Mouse (Mus musculus) spleen, postnatal 4 days (tissue): ENCODE data around the gene Rfesd.

Source experiments
- DNase-seq, 2 experiments: peaks; one replicate each; pipeline ENCODE4 v3.0.0; 2022; ENCODE audit warnings: low spot score in 2 of 2

Gene Rfesd

DNA sequence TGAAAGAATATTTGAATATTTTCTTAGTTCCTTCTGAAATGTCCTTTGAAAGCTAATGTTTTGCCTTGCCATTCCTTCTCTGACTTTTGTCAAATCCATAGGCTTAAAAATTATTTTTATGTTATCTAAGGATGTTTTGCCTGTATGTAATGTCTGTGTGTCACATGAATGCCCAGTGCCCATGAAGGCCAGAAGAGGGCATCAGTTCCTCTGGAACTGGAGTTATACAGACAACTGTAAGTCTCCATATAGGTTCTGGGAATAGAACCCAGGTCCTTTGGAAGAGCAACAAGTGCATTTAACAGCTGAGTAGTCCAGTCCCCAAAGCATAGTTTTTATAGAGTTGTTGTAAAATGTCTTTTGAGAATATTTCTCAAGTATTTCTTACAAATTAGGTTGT is 36.6 kb downstream of the Rfesd start:
- DNase-seq, result no peak

DNA sequence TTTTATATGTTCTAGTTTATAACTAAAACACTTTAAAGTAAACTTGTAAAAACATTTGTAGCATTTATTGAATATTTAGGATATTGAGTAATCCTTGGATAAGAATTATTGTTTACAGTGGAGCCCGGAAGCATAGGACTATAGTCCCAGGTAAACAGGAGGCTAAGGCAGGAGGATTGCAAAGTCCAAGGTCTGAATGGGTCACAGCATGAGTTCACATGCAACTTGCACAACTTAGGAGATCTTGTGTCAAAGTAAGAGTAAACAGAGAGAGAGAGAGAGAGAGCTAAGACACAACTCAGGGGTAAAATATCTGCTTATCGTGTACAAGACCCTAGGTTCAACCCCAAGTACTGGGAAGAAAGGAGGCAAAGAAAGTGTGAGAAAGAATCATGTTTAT is 41.9 kb downstream of the Rfesd start:
- no peak for DNase-seq

DNA sequence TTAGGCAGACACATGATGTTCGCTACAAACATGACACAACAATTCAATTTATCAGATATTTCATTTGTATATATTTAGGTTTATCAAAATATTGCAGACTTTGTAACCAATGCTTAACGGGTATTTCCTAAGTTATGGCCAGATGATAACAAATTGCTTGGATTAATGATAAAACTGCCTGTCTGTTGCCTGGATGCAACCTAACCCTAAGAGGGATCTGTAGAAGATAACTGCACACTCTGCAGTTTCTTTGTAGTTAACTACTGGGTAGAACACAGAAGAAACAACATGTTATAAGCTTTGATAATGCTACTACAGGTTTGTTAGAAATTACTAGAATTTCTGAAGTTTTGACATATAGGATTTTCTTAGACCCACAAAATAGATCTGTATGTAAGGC is 42.3 kb downstream of the Rfesd start:
- no peak for DNase-seq

DNA sequence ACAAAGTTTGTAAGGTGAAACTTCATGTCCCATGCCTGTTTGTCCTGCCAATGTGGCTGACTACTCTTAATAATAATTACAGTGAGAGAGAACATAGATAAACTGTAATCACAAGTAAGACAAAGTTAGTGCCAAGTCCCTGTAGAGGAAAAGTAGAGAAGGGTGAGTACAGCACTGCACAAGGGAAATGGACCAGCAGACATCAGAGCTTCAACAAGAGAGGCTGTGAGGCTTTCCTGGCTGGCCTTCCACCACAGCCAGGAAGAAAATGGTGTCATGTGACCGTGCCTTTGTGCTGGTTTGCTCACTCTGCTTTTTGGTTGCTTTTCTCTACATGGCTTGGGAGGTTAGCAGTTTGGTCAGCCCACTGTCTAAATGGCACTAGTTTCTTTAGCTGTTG is 42.9 kb downstream of the Rfesd start:
- DNase-seq, result no peak

DNA sequence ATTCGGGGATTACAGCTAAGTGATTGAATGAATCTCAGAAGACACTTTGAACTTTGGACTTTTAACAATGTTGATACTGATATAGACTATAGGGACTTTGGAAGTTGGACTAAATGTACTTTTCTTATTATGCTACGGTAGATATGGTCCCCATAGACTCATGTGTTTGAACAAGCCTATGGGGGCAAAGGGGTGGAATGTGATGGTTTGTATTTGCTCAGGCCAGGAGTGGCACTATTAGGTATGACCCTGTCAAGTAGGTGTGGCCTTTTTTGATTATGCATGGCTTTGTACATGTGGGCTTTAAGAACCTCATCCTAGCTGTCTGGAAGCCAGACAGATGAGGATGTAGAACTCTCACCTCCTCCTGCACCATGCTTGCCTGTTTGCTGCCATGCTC is 44.0 kb downstream of the Rfesd start:
- DNase-seq, result no peak

DNA sequence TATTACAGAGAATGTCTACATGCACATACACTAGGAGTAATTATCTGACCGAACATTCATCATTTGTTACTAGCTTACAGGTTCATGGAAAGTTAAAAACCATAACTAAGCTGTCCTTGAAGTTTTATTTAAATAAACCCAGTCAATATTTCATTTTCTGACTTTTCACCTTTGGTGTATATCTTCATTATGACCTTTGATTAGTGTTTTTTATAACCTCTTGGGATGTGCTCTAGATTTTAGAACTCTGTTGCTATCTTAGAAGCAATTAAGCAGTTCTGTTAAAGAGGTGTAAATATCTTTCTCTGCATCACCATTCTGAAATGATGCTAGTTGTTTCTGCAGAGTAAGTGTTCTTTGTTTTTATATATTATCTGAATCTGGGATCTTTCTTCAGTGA is 51.7 kb downstream of the Rfesd start, which contains the start of gene Spata9:
Gene Spata9 (plus strand): TSS at position 301 of the 400 bp plus-strand sequence.
- no peak for DNase-seq

DNA sequence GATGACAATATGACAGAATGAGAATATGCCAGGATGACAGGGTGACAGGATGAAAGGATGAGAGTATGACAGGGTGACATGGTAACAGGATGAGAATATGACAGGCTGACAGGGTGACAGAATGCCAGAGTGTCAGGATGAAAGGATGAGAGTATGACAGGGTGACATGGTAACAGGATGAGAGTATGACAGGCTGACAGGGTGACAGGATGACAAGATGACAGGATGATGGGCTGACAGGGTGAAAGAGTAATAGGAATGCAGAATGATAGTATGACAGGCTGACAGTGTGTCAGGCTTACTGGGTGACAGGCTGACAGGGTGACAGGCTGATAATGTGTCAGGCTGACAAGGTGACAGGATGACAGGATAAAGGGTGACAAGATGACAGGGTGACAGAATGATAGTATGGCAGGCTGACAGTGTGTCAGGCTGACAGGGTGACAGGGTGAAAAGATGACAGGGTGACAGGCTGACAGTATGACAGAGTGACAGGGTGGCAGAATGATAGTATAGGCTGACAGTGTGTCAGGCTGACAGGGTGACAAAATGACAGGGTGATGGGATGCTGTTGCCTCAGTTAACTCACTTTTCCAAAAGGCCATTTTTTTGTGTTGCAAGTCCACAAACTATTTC is 63.0 kb downstream of the Rfesd start:
- DNase-seq, result no peak
